Mouse (Mus musculus): ENCODE measurements around the gene Sept9.

The Sept9 gene

DNA sequence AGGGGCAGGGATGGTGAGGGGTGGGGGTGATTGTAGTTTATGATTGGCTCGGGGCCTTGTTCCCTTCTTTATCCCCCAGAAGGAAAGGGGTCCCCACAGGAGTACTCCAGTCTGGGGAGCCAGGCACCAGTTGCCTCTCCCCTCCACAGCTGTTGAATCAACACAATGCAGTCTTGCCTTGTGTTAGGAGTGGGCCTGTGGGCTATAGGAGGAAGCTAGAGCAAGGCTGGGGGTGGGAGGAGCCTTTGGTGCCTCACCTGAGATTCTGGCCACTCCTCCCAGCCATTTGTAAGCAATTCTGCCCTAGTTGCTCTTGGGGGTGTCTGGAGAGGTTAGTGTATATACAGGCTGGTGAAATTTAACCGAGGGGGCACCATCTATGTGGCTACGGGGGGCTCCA, 88.3 kb downstream of the Sept9 start:
- DNase-seq (ENCODE audit: low read depth, low spot score): no peak

DNA sequence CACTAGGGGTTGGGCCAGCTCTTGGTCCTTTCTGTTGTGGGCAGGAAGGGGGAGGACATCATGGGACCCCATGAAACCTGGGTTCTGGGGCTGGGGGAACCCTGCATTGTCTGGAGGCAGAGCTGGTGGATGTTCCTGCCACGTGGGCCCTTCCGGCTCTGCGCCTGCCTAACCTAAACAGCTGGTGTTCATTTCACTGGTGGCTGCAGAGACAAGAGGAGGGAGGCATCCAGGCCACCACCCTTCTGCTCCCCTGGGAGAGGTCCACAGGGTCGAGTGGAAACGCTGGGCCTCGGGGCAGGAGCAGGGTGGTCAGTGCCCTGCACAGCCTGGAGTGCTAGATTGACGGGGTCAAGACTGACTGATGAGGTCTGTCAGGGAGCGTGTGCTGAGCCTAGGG, 89.3 kb downstream of the Sept9 start:
- no peak for DNase-seq (ENCODE audit: low read depth, low spot score)

DNA sequence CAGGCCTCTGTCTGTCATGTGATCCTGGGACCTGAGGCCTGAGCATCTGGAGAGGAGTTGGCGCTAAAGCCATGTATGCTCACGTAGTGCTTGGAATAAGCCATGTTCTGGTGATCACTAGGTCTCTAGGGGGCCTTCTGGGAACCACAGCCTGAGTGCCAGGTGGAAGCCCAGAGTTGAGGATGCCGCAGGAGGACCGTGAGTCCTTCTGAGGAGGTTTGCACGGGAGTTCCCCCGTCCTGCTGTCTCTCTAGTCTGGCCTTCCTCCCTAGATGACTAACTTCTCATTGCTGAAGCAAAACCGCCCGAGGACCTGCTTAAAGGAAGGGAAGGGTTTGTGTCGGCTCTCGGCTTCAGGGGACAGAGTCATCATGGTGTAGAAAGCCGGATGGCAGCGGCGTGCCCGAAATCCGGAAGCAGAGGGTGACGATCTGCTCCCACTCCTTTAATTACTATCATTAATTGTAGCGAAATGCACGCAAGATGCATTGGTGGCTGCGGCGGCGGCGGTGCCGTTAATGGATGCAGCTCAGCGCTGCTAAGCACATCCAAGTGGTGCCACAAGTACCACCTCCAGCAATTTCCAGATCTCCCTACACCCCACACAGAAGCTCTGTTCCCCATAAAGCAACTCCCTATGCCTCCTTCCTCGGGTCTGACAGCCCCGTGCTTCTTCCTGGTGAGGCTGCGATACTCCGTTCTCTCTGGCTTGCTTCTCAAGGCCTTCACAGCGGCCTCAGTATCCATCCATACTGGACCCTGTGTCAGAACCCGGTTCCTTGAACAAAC, 92.0 kb downstream of the Sept9 start:
- no peak for DNase-seq (ENCODE audit: low read depth, low spot score)

DNA sequence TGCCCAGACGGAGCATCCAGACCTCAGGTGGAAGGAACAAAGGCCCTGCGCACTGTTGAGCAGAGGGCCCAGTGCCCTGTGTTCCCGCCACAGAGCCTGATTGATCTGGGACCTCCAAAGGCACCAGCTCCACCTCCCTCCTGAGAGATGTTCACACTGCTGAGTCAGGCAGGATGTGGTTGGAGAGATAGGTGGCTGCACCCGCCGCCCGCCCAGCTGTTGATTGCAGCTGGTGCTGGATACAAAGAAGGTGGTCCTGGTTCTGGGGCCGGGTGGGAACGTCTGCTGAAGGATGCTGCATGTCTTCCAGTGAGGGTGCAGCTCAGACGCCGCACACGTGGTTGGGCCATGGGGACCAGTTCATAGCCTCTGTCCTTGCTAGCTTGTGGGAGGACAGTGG, 93.0 kb downstream of the Sept9 start:
- DNase-seq (ENCODE audit: low read depth, low spot score): peak; percentile 85

DNA sequence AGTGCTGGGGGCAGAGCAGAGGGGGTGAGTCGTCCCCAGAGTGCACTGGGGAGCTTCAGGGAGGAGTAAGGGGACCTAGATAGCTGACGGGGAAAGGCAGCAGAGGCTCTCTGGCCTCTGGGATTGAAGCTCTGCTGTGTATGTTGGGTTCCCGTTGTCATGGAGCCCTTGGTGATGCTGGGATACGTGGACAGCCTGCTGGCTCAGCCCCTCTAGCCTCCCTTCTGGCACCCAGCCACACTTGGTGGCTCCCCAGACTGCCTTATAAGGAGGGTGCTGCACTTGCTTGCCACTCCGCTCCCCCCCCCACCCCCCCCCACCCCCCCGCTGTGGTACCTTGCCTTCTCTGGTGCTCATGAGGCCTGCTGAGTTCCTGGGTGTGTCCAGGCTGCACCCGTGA, 95.8 kb downstream of the Sept9 start:
- no peak for DNase-seq (ENCODE audit: low read depth, low spot score)

DNA sequence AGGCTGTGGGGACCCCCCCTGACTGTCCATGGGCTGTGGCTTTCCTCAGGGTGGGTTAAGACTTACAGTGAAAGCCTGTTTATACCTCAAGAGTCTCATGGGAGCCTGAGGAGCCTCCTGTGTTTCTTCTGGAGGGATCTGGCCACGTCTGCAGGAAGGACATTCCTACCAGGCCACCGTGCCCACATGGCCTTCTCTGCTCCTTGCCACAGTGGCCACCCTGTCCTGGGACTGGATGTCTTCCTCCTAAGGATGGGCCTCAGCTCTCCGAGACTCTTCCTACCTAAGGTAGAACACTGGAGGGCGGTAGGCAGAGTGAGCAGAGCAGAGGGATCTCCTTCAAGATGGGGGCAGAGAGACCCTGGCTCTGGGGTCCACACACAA, 96.6 kb downstream of the Sept9 start:
- DNase-seq (ENCODE audit: low read depth, low spot score): no peak

DNA sequence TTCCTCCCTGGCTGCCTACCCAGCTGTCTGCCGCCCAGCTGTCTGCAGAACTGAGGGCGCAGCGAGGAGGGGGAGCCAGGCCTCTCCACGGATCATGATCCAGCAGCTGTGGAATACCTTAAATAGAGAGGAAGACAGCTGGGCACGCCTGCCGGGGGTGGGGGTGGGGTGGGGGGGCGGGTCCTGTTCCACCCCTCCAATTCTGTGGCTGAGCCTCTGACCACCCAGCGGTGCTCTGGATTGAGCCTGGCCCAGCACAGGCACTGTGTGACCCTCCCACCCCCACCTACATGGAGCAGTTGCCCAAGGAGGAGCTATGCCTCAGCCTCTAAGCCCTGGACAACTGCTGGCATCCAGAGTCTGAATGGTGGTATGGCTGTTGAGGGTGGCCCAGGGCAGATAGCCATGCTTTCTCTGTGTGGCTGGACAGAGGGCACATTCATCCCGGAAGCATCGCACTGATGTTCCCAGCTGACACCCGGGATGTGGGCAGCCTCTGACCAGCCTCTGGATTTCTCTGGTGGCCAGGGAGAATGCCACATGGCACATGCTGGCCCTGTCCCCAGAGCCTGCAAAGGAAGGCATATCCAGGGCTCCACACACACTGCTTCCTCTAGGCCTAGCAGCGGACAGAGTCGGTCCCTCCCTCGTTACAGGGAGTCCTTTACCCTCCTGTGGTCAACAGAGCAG, 97.2 kb downstream of the Sept9 start:
- DNase-seq (ENCODE audit: low read depth, low spot score): no peak

DNA sequence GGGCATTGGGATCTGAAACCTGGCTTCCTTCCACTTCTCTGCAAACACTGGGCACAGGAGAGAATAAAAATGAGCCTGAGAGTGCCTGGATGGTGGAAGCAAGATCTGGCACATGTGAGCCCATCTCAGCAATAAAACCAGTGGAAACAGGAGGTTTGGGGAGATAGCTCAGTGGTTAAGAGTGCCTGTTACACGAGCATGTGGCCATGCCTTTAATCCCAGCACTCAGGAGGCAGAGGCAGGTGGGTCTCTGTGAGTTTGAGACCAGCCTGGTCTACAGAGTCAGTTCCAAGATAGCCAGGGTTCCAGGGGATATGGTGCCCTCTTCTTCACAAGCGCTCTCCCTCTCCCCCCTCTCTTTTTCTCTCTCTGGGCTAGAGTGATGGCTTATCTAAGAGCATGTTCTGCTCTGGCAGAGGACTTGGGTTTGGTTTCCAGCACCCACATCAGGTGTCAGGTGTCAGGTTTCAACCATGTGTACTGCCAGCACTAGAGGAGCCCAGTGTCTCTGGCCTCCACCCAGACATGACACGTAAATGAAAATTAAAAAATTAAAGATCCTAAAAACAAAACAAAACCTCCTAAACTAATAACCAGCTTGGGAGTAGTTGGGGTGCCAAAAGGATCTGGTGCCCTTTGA, 97.8 kb downstream of the Sept9 start:
- DNase-seq (ENCODE audit: low read depth, low spot score): no peak

DNA sequence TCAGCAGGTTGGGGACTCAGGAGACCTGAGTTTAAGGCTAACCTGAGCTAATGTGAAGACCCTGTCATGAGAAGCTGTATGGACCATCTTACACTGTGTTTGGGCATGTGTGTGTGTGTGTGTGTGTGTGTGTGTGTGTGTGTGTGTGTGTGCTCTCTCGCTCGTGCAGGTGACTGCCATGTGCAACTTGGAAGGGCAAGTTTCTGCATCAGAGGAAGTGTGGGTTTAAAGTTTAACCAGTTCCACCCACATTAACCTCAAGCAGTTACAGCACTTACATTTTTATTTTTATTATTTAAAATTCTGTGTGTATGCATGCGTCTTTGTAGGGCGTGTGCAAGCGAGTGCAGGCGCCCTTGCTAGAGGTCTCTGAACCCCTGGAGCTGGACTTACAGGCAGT, 100.3 kb downstream of the Sept9 start:
- peak; percentile 77 for DNase-seq (ENCODE audit: low read depth, low spot score)

DNA sequence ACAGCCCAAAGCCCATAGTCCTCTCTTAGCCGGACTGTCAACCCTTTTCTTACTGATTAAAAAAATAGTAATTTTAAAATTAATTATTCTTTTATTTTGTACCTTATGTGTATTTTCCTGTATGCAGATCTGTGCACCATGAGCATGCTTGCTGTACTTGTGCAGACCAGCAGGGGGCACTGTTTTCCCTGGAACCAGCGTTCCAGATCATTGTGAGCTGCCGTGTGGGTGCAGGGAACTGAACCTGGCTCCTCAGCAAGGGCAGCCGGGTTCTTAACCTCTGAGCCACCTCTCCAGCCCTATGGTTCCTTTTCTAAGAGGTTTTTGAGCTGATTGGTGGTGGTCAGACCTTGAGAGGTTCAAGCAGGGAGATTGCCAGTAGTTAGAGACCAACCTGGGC, 101.3 kb downstream of the Sept9 start:
- DNase-seq (ENCODE audit: low read depth, low spot score): peak; percentile 61

DNA sequence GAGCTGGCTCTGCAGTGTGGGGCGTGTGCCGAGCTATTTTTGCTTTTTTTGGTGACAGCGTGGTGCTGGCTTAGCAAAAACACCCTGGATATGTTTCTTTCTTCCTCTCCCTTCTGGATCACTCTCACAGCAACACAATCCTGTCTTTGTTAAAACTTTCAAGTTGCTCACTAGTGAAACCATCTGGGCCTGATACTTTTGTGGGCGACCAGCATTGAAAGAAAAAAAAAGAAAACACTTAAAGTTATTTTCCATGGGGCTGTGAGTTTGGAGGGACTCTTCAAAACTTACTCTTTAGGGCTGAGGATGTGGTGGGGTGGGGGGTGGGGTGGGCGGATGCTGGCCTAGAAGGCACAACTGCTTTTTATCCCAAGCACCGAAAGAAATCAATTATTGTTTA, 102.3 kb downstream of the Sept9 start:
- DNase-seq (ENCODE audit: low read depth, low spot score): peak; percentile 56

DNA sequence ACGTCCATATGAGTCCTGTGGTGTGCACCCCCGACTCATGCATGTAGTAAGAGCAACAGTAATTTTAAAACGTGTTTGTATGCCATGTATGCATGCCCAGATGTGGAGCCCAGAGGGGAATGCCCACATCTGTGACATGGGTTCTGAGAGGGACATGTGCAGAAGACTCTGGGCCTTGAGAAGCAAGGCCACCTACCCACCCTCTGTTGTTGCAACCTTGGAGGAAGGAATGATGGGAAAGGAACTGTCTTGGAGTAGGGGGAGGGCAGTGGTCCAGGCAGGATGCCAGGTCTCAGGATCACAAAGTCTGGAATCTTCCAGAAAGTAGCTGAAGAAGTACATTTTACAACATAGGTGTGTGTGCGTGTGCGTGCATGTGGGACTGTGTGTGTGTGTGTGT, 102.9 kb downstream of the Sept9 start:
- no peak for DNase-seq (ENCODE audit: low read depth, low spot score)

DNA sequence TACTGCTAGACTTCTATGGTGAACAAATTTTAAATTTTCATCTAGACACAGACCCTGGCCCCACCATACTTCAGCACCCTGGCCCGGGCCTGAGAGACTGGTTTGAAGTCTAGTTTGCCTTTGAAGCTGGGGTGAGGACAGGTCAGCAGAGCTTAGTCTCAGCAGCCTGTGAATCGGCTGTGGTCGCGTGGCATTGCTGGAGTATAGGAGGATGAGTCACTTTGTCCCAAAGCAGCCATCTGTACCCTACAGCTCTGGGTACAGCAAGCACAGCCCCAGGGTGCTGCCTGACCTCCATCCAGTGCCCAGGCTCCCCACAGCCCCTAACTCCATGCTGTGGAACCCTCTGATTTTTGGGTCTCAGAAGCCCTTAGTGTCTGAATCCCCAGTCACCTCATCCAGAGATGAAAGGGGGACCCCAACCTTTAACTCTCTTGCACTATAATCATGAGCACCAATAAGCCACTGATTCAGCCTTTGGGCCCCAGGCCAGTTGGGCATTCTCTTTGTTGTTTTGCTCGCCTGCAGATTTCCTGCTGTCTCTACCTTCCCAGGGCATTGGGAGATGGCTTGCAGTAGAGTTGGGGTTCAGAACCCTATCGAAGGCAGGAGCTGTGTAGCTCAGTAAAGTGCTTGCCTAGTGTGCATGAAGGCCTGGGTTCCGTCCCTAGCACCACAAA, 106.2 kb downstream of the Sept9 start:
- DNase-seq (ENCODE audit: low read depth, low spot score): no peak

DNA sequence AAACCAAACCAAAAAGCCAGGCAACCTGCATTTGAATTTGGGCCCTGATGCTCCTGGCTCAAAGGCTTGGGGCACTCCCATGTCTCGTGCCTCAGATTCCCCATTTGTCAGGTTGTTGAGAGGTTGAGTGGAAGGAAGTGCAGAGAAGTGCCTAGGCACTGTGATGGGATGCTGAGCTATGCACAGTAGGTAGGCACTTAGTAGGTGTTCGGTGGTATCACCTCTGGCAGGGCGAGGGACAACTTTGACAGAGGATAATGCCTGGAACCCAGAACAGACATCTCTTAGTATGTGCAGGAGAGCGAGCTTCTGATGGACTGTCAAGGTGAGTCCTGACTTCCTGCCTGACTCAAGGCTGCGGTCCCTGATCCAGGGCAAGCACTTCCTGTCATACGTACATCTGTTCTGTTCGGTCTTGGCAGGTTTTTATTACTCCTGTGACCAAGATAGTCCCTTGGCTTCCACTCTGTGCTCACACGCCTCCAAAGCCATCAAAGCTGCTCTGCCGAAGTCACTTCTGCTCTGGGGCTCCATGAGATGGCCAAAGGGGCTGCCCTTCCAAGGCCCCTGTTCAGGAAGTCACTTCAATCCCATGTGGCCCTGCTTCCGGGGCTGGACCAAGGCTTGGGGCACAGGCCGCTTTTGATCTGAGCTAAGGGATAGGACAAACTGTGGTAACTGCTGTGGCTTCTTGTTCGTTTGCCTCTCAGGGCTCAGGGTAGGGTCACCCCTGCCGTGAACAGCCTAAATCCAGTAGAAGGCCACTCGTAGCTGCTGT, 107.0 kb downstream of the Sept9 start:
- peak; percentile 73 for DNase-seq (ENCODE audit: low read depth, low spot score)

DNA sequence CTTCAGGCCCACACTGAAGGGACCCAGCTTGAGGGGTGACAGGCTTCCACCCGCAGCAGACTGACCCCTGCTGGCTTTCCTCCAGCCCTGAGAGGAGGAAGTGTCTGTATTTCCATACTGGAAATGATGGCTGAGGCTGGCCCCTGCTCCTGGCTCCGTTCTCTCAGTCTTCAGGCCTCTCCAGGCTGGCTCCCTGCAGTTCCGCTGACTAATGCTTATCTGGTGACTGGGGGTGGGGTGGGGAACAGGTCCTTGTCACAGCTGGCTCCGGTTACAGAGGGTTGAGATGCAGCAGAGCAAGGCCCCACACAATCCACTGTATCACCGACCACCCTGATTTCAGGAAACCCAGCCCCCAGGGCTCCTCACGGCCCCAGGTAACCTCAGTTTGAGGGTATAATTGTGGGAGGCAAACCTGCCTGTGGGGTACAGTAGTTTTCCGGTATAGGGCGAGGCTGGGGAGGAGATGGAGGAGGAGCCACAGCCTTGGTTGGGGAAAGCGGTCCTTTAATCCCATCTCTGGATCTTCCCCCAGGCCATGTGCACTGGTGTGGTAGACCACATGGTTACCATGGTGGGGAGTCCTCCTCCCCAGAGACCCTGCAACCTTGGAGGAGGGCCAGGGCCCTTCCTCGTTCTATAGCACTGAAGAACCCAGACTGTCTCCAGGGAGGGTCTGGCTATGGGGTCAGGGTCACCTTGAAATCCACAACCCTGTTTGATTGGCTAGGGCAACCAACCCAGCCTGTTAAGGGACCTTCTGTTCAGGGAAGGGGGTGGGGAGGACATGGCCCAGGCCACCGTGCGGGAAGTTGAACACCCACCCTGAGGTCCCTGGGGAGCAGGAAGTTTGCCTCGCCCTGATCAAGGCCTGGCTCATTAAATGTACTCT, 108.7 kb downstream of the Sept9 start:
- DNase-seq (ENCODE audit: low read depth, low spot score): peak; percentile 59

DNA sequence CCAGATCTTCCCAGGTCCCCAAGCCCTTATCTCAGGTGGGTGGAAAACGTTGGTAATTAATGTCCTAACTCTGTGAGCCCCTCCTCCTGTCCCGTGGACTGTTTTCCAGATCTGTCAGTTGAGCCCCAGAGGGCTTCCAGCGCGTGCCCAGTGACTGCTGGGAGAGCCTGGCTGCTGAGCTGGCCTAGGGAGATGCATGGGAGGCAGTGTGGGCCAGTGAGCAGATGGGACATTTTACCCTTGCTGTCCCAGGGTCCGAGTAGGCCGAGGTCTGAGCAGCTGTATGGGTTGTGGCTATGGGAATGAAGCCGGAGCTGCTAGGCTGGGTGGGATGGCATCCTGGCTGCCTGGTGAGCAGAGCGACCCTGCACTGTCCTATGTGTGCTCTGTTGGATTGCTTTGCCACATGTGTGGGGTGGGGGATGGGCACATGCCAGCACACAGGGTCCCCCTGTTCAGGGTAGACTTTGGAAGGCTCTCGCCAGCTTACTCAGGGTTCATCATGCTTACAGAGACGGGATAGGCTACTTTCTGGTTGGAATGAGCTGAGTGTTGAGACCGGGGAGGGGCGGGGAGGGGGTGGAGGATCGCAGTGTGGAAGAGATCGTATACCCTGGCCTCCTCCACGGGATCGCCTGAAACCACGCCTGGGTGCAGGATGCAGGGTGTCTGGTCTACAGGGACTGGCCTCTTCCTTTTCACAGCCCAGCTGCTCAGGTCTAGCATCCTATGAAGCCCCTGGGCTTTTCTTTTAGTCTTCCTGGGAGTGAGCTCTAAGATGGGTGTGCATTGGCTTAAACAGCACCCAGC, 109.9 kb downstream of the Sept9 start:
- DNase-seq (ENCODE audit: low read depth, low spot score): peak; percentile 16

DNA sequence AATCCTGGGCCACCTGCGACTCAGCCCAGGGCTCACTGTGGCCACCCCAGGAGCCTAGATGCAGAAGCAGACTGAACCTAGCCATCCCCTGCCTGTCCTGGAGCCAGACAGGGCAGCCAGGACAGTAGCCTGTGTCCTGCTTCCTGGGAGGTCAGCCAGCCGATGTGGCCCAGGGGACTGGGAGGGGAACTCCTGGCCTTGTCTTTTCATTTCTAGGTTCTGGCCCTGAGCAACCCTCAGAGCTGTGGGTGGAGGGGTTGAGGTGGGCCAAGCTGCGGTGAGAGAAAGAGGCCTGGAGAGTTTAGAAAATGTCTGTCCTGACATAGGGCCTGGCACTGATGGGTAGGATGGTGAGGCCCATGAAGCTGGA, 110.4 kb downstream of the Sept9 start:
- no peak for DNase-seq (ENCODE audit: low read depth, low spot score)

DNA sequence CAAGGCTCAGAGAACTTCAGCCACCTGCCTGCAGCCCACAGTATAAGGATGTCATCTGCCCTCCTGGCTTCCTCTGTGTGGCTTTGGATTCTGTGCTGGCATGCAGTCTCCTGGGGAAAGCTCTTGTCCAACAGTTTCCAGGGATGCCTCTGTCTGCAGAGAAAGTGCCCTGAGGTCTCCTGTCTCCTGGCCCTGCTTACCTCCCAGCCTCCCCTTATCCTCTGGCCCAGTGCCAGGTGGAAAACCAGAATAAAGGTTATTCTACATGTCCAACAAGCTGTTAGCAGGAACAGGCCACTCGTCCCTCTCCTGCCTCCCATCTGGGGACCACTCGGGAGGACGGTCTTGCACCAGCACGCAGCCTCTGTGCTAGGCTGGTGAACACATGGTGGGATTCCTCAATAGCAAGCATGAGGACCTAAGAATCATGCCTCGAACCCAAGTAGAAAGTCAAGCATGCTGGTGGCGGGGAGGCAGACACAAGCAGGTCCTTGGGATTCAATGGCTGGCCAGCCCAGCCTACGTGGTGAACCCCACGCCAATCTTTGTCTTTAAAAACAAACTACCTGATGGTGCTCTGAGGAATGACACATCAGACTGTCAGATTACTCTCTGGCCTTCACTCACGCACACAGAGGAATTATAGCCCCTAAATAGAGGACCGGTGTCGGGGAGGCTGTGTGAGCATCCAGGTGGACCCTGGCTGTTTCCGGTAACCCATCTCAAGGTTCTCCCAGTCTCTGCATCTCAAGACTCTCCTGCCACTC, 111.1 kb downstream of the Sept9 start:
- no peak for DNase-seq (ENCODE audit: low read depth, low spot score)
